Mouse (Mus musculus): ENCODE data around the gene 1700080O16Rik. TPM values are rescaled to one million over a fixed set of nuclear protein-coding genes. Genes with fewer than 3 reads are reported as not detected.

Gene 1700080O16Rik
- polyA plus RNA-seq, 1 experiment: not detected

DNA sequence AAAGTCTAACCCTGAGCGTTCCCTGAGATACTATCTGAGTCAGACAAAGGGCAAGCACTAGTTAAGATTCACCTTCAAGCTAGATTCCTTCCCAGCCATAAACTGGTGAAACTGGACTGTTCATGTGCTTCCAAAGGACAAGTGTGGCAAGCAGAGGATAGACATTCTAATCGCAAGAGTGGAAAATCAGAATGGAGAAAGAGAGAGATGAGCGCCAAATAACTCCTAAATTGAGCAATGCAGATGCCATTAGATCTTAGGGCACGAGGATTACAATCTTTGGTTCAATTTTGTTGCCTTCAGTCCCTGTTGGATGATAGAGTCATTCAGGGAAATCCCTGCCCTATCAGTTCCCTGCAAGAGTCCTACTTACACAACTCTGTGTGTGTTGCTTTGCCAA is 53.5 kb downstream of the 1700080O16Rik start:
- TF ChIP-seq CTCF (IDR thresholded peaks at IDR 0.05; ENCODE audit: borderline replicate concordance, insufficient read depth, low read depth, low read length): no peak
- TF ChIP-seq POLR2A (IDR thresholded peaks at IDR 0.05; ENCODE audit: borderline replicate concordance, insufficient read depth, low read length): no peak
- Histone ChIP-seq H3K27ac (ENCODE audit: insufficient read depth, low read length) (no peak overlapping the region), H3K4me1 (ENCODE audit: control insufficient read depth, insufficient read depth, low read length) (no peaks in the 10 kb centered on the region), H3K27me3 (ENCODE audit: control insufficient read depth, insufficient read depth, low read length) (no peaks in the 10 kb centered on the region), H3K4me3 (replicated peaks; ENCODE audit: insufficient read depth, low read depth, low read length) (no peak overlapping the region)
- 82% methylated on average over 4 of the region's 4 CpGs for WGBS
- no peak for DNase-seq

Other genes starting within 250 kb of the 1700080O16Rik start
- gene Usp26, start 171.5 kb downstream of the 1700080O16Rik start, polyA plus RNA-seq (2012; rRNA removed): not detected in 2 replicates
- 3.8 and 3.9 TPM in 2 replicates for gene Gpc4, start 192.5 kb upstream of the 1700080O16Rik start, polyA plus RNA-seq (2012; rRNA removed)

Measured in cerebellum, adult 2 months (tissue).